Mouse (Mus musculus): ENCODE data around the gene 1600002K03Rik. TPM values are rescaled to one million over a fixed set of nuclear protein-coding genes. Genes with fewer than 3 reads are reported as not detected.
"Not testable (repeated sequence)": the region's sequence is repeated elsewhere in the genome, so short reads cannot be mapped to it uniquely, and the experiment has no call there.

1600002K03Rik gene
- polyA plus RNA-seq, 1 experiment from 2014 or later = 13.9 TPM

DNA sequence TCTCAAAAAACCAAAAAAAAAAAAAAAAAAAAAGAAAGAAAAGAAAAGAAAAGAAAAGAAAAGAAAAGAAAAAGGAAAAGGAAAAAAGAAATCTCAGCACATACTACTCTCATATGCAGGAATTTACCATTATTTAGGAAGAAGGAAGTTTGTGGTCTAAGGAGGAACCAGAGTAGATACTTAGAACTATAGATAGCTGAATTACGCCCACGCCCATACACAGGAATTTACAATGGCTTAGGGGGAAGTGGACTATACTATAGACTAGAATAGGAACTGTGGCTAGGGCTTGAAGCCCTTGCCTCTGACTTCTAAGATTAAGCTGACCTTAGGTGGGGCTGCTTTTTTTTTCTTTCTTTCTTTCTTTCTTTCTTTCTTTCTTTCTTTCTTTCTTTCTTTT is 50.4 kb downstream of the 1600002K03Rik start:
- not testable (repeated sequence) for H3K27ac ChIP-seq; H3K36me3 ChIP-seq; H3K9me3 ChIP-seq; H3K27me3 ChIP-seq (ENCODE audit: insufficient read depth, poor library complexity, severe bottlenecking); DNase-seq (ENCODE audit: low spot score); H3K4me3 ChIP-seq
- 84% methylated on average over 2 of the region's 2 CpGs for WGBS
- peaks cover 40% of the 10 kb centered on the region for H3K4me1 ChIP-seq

Other genes starting within 250 kb of the 1600002K03Rik start
- 12.5 and 16.4 TPM in 2 replicates for gene Arid3a, start 245.9 kb upstream of the 1600002K03Rik start, polyA plus RNA-seq (2016; fragmentation: Nextera tagmentation; extraction: Ambion mirVana)
- 127 and 155 TPM in 2 replicates for gene Wdr18, start 212.8 kb upstream of the 1600002K03Rik start, polyA plus RNA-seq (2016; fragmentation: Nextera tagmentation; extraction: Ambion mirVana)
- gene Grin3b, start 202.2 kb upstream of the 1600002K03Rik start, polyA plus RNA-seq (2016; fragmentation: Nextera tagmentation; extraction: Ambion mirVana) = 0.30 and 0.34 TPM in 2 replicates
- gene Tmem259, start 188.6 kb upstream of the 1600002K03Rik start, polyA plus RNA-seq (2016; fragmentation: Nextera tagmentation; extraction: Ambion mirVana) = 12.7 and 16.4 TPM in 2 replicates
- 408 and 456 TPM in 2 replicates for gene Cnn2, start 184.4 kb upstream of the 1600002K03Rik start, polyA plus RNA-seq (2016; fragmentation: Nextera tagmentation; extraction: Ambion mirVana)
- gene Abca7, start 176.4 kb upstream of the 1600002K03Rik start, polyA plus RNA-seq (2016; fragmentation: Nextera tagmentation; extraction: Ambion mirVana) = 2.8 and 4.1 TPM in 2 replicates
- 12.0 and 16.7 TPM in 2 replicates for gene Arhgap45, start 156.3 kb upstream of the 1600002K03Rik start, polyA plus RNA-seq (2016; fragmentation: Nextera tagmentation; extraction: Ambion mirVana)
- 181 and 233 TPM in 2 replicates for gene Polr2e, start 133.1 kb upstream of the 1600002K03Rik start, polyA plus RNA-seq (2016; fragmentation: Nextera tagmentation; extraction: Ambion mirVana)
- 767 and 797 TPM in 2 replicates for gene Gpx4, start 125.8 kb upstream of the 1600002K03Rik start, polyA plus RNA-seq (2016; fragmentation: Nextera tagmentation; extraction: Ambion mirVana)
- gene Sbno2, start 67.4 kb upstream of the 1600002K03Rik start, polyA plus RNA-seq (2016; fragmentation: Nextera tagmentation; extraction: Ambion mirVana) = 14.8 and 15.6 TPM in 2 replicates
- 12.4 and 17.8 TPM in 2 replicates for gene Stk11, start 57.1 kb upstream of the 1600002K03Rik start, polyA plus RNA-seq (2016; fragmentation: Nextera tagmentation; extraction: Ambion mirVana)
- gene Atp5d, start 34.3 kb upstream of the 1600002K03Rik start, polyA plus RNA-seq (2016; fragmentation: Nextera tagmentation; extraction: Ambion mirVana) = 689 and 872 TPM in 2 replicates
- gene Cbarp, start 32.1 kb upstream of the 1600002K03Rik start, polyA plus RNA-seq (2016; fragmentation: Nextera tagmentation; extraction: Ambion mirVana) = 2.0 and 4.0 TPM in 2 replicates
- 16.1 and 24.4 TPM in 2 replicates for gene Midn, start 24.7 kb upstream of the 1600002K03Rik start, polyA plus RNA-seq (2016; fragmentation: Nextera tagmentation; extraction: Ambion mirVana)
- 85.7 and 98.0 TPM in 2 replicates for gene Cirbp, start 7.0 kb upstream of the 1600002K03Rik start, polyA plus RNA-seq (2016; fragmentation: Nextera tagmentation; extraction: Ambion mirVana)
- gene Efna2, start 6.5 kb downstream of the 1600002K03Rik start, polyA plus RNA-seq (2016; fragmentation: Nextera tagmentation; extraction: Ambion mirVana) = 14.9 and 20.6 TPM in 2 replicates
- 56.4 and 76.5 TPM in 2 replicates for gene Mum1, start 53.5 kb downstream of the 1600002K03Rik start, polyA plus RNA-seq (2016; fragmentation: Nextera tagmentation; extraction: Ambion mirVana)
- 432 and 538 TPM in 2 replicates for gene Ndufs7, start 76.2 kb downstream of the 1600002K03Rik start, polyA plus RNA-seq (2016; fragmentation: Nextera tagmentation; extraction: Ambion mirVana)
- 61.2 and 72.0 TPM in 2 replicates for gene Gamt, start 88.1 kb downstream of the 1600002K03Rik start, polyA plus RNA-seq (2016; fragmentation: Nextera tagmentation; extraction: Ambion mirVana)
- gene Dazap1, start 88.5 kb downstream of the 1600002K03Rik start, polyA plus RNA-seq (2016; fragmentation: Nextera tagmentation; extraction: Ambion mirVana) = 40.2 and 58.0 TPM in 2 replicates
- 774 and 882 TPM in 2 replicates for gene Rps15, start 119.5 kb downstream of the 1600002K03Rik start, polyA plus RNA-seq (2016; fragmentation: Nextera tagmentation; extraction: Ambion mirVana)
- gene Apc2, start 123.0 kb downstream of the 1600002K03Rik start, polyA plus RNA-seq (2016; fragmentation: Nextera tagmentation; extraction: Ambion mirVana) = 0.74 and 0.78 TPM in 2 replicates
- 41.3 and 46.8 TPM in 2 replicates for gene 2310011J03Rik, start 147.6 kb downstream of the 1600002K03Rik start, polyA plus RNA-seq (2016; fragmentation: Nextera tagmentation; extraction: Ambion mirVana)
- 1.6 and 4.0 TPM in 2 replicates for gene Pcsk4, start 156.6 kb downstream of the 1600002K03Rik start, polyA plus RNA-seq (2016; fragmentation: Nextera tagmentation; extraction: Ambion mirVana)
- gene Reep6, start 157.0 kb downstream of the 1600002K03Rik start, polyA plus RNA-seq (2016; fragmentation: Nextera tagmentation; extraction: Ambion mirVana) = 7.1 and 18.3 TPM in 2 replicates
- gene Adamtsl5, start 175.5 kb downstream of the 1600002K03Rik start, polyA plus RNA-seq (2016; fragmentation: Nextera tagmentation; extraction: Ambion mirVana) = 1.3 and 1.9 TPM in 2 replicates
- gene Plk5, start 183.5 kb downstream of the 1600002K03Rik start, polyA plus RNA-seq (2016; fragmentation: Nextera tagmentation; extraction: Ambion mirVana) = 0.16 TPM in 1 of 2 replicates, not detected in the other
- 2.1 and 5.0 TPM in 2 replicates for gene Mex3d, start 214.7 kb downstream of the 1600002K03Rik start, polyA plus RNA-seq (2016; fragmentation: Nextera tagmentation; extraction: Ambion mirVana)
- 237 and 315 TPM in 2 replicates for gene Mbd3, start 226.6 kb downstream of the 1600002K03Rik start, polyA plus RNA-seq (2016; fragmentation: Nextera tagmentation; extraction: Ambion mirVana)
- gene Uqcr11, start 233.9 kb downstream of the 1600002K03Rik start, polyA plus RNA-seq (2016; fragmentation: Nextera tagmentation; extraction: Ambion mirVana) = 973 and 1,195 TPM in 2 replicates

All from heart, embryonic 10.5 days (tissue).